Mouse (Mus musculus): ENCODE measurements at regions not wholly inside any gene's neighbourhood (a gene's known extent, or its start where the extent isn't known, plus 50 kb on each side); places are given as distances from the start of the nearest gene placed in this dataset.
"Not testable (repeated sequence)": the region's sequence is repeated elsewhere in the genome, so short reads cannot be mapped to it uniquely, and the experiment has no call there.

DNA sequence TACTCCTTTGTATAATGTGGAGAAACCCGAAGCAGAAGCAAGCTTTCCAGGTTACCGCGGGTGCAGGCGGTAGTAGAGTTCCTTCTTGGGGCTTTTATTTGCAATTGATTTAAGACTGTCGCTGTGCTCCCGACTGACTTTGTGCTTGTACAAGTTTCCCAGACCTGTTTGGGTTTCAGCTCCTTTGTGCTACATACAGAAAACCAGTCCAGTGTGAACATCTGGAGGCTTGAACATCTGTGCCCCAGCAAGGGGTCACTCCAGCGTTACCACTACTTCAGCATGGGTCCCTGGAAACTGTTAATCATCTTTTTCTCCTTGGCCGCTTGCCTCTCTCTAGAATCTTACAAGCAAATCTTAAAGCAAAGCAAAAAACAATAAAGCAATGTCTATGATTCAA, 90.2 kb upstream of the Lnx1 start:
- ATAC-seq (replicated peaks; ENCODE audit: low FRiP score, low read depth) (no peak), DNase-seq (ENCODE audit: low spot score) (peak; percentile 75)
- no peak overlapping the region for H3K9ac ChIP-seq (ENCODE audit: low read depth, low read length)
- H3K9me3 ChIP-seq (replicated peaks; ENCODE audit: low read length), result no peaks in the 10 kb centered on the region
- no peak for TF ChIP-seq CTCF (IDR thresholded peaks at IDR 0.05; ENCODE audit: low read depth)
- peak overlapping the region; percentile 91 for H3K27ac ChIP-seq
- 11% methylated on average over 8 of the region's 8 CpGs for WGBS
- peaks cover 9% of the 10 kb centered on the region for H3K4me1 ChIP-seq (replicated peaks; ENCODE audit: insufficient read depth, low read length)
- no peaks in the 10 kb centered on the region for H3K36me3 ChIP-seq (ENCODE audit: insufficient read depth, low read length)
- no peak overlapping the region for H3K4me3 ChIP-seq (replicated peaks; ENCODE audit: low read depth, low read length)
- H3K4me2 ChIP-seq (ENCODE audit: low read length), result 0 out of 2 replicates have a peak overlapping the region, but pooled peaks have one; percentile 9
- H3K27me3 ChIP-seq (ENCODE audit: insufficient read depth, low read length), result no peaks in the 10 kb centered on the region

GRCm38 (mm10) chr5:74792301-74792700, 89.6 kb upstream of the Lnx1 start:
- H3K4me1 ChIP-seq (replicated peaks; ENCODE audit: insufficient read depth, low read length), result peaks cover 9% of the 10 kb centered on the region
- no peaks in the 10 kb centered on the region for H3K9me3 ChIP-seq (replicated peaks; ENCODE audit: low read length)
- H3K36me3 ChIP-seq (ENCODE audit: insufficient read depth, low read length), result no peaks in the 10 kb centered on the region
- no peaks in the 10 kb centered on the region for H3K27me3 ChIP-seq (ENCODE audit: insufficient read depth, low read length)
- ATAC-seq (replicated peaks; ENCODE audit: low FRiP score, low read depth) (peak; percentile 76), DNase-seq (ENCODE audit: low spot score) (peak; percentile 96)
- TF ChIP-seq CTCF (IDR thresholded peaks at IDR 0.05; ENCODE audit: low read depth), result peak; percentile 55
- peak overlapping the region; percentile 91 for H3K27ac ChIP-seq
- WGBS, result 0% methylated on average over 7 of the region's 7 CpGs
- 0 out of 2 replicates have a peak overlapping the region, but pooled peaks have one; percentile 27 for H3K9ac ChIP-seq (ENCODE audit: low read depth, low read length)
- H3K4me3 ChIP-seq (replicated peaks; ENCODE audit: low read depth, low read length), result no peak overlapping the region
- H3K4me2 ChIP-seq (ENCODE audit: low read length), result peak overlapping the region; percentile 45

DNA sequence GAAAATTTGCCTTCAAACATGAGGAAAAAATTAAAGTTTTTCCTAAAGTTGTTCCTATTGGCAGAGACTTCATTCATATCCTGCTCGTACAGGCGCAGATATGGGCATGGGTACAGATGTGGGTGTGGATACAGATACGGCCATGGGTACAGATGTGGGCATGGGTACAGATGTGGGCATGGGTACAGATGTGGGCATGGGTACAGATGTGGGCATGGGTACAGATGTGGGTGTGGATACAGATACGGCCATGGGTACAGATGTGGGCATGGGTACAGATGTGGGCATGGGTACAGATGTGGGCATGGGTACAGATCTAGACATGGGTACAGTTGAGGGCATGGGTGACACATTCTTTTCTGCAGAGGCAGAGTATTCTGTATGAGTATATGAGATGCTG, 87.8 kb upstream of the Lnx1 start:
- not testable (repeated sequence) for H3K4me3 ChIP-seq (replicated peaks; ENCODE audit: low read depth, low read length); H3K9me3 ChIP-seq (replicated peaks; ENCODE audit: low read length); H3K4me1 ChIP-seq (replicated peaks; ENCODE audit: insufficient read depth, low read length); H3K4me2 ChIP-seq (ENCODE audit: low read length); ATAC-seq (replicated peaks; ENCODE audit: low FRiP score, low read depth); H3K27ac ChIP-seq; DNase-seq (ENCODE audit: low spot score); H3K36me3 ChIP-seq (ENCODE audit: insufficient read depth, low read length); H3K9ac ChIP-seq (ENCODE audit: low read depth, low read length); H3K27me3 ChIP-seq (ENCODE audit: insufficient read depth, low read length)
- 92% methylated on average over 4 of the region's 4 CpGs for WGBS

- Histone ChIP-seq H3K4me1 (replicated peaks; ENCODE audit: insufficient read depth, low read length) (no peaks in the 10 kb centered on the region), H3K4me2 (ENCODE audit: low read length) (no peak overlapping the region), H3K4me3 (replicated peaks; ENCODE audit: low read depth, low read length) (no peak overlapping the region), H3K27ac (no peak overlapping the region), H3K27me3 (ENCODE audit: insufficient read depth, low read length) (no peaks in the 10 kb centered on the region), H3K9ac (ENCODE audit: low read depth, low read length) (no peak overlapping the region), H3K9me3 (replicated peaks; ENCODE audit: low read length) (no peaks in the 10 kb centered on the region), H3K36me3 (ENCODE audit: insufficient read depth, low read length) (no peaks in the 10 kb centered on the region)
- 69% methylated on average over 9 of the region's 9 CpGs for whole genome bisulfite sequencing
- TF ChIP-seq CTCF (IDR thresholded peaks at IDR 0.05; ENCODE audit: low read depth), result no peak
- no peak for ATAC-seq (replicated peaks; ENCODE audit: low FRiP score, low read depth)
- DNase-seq (ENCODE audit: low spot score), result no peak
These were observed 81.2 kb upstream of the Lnx1 start for GRCm38 (mm10) chr5:74783906-74784305.

DNA sequence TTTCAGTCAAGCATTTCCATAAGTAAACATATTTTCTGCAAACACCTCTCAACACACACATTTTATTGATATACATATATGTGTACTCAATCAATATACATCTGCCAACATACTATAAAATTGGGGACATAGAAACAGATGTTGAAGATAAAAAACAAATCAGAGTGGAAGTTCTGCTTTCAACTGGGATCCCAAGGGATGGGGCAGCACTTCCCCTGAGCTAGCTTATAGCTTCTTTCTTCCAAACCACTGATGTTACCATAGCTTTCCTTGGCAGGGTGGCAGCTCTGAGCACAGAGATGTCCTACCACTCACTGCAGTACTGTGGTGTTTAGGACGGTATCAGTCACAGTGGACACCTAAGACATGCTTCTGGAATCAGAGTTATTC, 75.4 kb upstream of the Lnx1 start:
- ATAC-seq (replicated peaks; ENCODE audit: low FRiP score, low read depth) (no peak), DNase-seq (ENCODE audit: low spot score) (no peak)
- Histone ChIP-seq H3K4me3 (replicated peaks; ENCODE audit: low read depth, low read length) (no peak overlapping the region), H3K9me3 (replicated peaks; ENCODE audit: low read length) (no peaks in the 10 kb centered on the region), H3K27ac (no peak overlapping the region), H3K9ac (ENCODE audit: low read depth, low read length) (no peak overlapping the region), H3K4me2 (ENCODE audit: low read length) (no peak overlapping the region), H3K27me3 (ENCODE audit: insufficient read depth, low read length) (no peaks in the 10 kb centered on the region), H3K4me1 (replicated peaks; ENCODE audit: insufficient read depth, low read length) (no peaks in the 10 kb centered on the region; the same call in 1 of the 2 replicates), H3K36me3 (ENCODE audit: insufficient read depth, low read length) (no peaks in the 10 kb centered on the region)
- 89% methylated on average over 1 of the region's 1 CpGs for WGBS
- TF ChIP-seq CTCF (IDR thresholded peaks at IDR 0.05; ENCODE audit: low read depth), result no peak

DNA sequence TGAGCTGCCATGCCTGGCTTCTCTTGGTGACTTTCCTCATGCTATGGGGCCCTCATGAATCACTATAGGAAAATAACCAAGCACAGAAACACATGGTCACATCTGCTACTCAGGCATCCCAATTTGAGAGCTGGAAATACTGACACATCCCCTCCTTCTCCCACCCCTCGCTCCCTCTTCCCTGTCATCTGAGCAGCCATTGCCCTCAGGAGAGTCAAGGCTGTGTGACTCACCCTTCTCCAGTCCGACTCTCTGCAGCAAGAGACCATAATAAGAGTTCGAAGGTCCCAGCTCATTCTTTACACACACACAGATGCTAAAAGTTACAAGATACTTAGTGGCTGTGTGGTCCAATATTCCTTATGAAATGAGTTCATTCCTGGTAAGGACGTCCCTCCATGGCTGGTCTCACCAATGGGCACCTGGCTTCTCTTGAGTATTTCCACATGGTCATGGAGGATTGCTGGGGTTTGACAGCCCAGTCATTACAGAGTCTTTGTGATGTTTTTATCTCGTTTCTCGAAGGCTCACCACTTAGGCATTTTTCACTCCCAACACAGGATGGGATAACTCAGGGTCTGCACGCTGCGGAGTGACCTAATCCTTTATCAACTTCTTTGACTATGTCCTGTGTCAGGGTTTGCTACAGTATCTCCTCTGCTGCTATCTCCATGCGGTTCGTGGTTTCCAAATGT, 74.8 kb upstream of the Lnx1 start:
- DNase-seq (ENCODE audit: low spot score), result no peak
- H3K4me1 ChIP-seq (replicated peaks; ENCODE audit: insufficient read depth, low read length), result no peaks in the 10 kb centered on the region; the same call in 1 of the 2 replicates
- ATAC-seq (replicated peaks; ENCODE audit: low FRiP score, low read depth), result no peak
- no peak overlapping the region for H3K27ac ChIP-seq
- 65% methylated on average over 10 of the region's 10 CpGs for WGBS
- TF ChIP-seq CTCF (IDR thresholded peaks at IDR 0.05; ENCODE audit: low read depth), result no peak
- H3K36me3 ChIP-seq (ENCODE audit: insufficient read depth, low read length), result no peaks in the 10 kb centered on the region
- H3K9ac ChIP-seq (ENCODE audit: low read depth, low read length), result no peak overlapping the region
- no peaks in the 10 kb centered on the region for H3K27me3 ChIP-seq (ENCODE audit: insufficient read depth, low read length)
- no peak overlapping the region for H3K4me3 ChIP-seq (replicated peaks; ENCODE audit: low read depth, low read length)
- no peaks in the 10 kb centered on the region for H3K9me3 ChIP-seq (replicated peaks; ENCODE audit: low read length)
- no peak overlapping the region for H3K4me2 ChIP-seq (ENCODE audit: low read length)

DNA sequence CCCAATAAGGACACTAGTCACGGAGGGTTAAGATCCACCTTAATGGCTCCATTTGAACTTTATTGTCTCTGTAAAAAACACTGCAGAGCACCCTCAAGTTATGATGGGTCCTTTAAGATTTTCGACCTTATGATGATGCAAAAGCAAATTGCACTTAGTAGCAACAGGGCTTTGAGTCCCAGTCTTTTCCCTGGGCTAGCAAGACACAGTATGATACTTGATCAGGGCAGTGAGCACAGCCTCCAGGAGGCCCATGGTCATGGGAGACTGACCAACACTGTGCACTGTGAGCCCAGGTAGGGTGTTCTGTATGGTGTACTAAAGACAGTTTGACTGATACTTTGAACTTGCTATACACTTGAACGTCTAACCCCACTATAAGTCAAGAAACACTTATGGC, 73.4 kb upstream of the Lnx1 start:
- no peak for DNase-seq (ENCODE audit: low spot score)
- Histone ChIP-seq H3K4me1 (replicated peaks; ENCODE audit: insufficient read depth, low read length) (no peaks in the 10 kb centered on the region; the same call in 1 of the 2 replicates), H3K36me3 (ENCODE audit: insufficient read depth, low read length) (no peaks in the 10 kb centered on the region), H3K4me2 (ENCODE audit: low read length) (no peak overlapping the region), H3K9me3 (replicated peaks; ENCODE audit: low read length) (no peaks in the 10 kb centered on the region), H3K4me3 (replicated peaks; ENCODE audit: low read depth, low read length) (no peak overlapping the region), H3K27ac (no peak overlapping the region), H3K9ac (ENCODE audit: low read depth, low read length) (no peak overlapping the region), H3K27me3 (ENCODE audit: insufficient read depth, low read length) (no peaks in the 10 kb centered on the region)
- 84% methylated on average over 3 of the region's 3 CpGs for WGBS
- ATAC-seq (replicated peaks; ENCODE audit: low FRiP score, low read depth), result no peak
- no peak for TF ChIP-seq CTCF (IDR thresholded peaks at IDR 0.05; ENCODE audit: low read depth)
